Mouse (Mus musculus) thymus, adult 18-20 months (tissue): Measurements from ENCODE around the gene Dnase1l1.

Experiments
- DNase-seq, 2 experiments: peaks; one replicate each; pipeline ENCODE4 v3.0.0; 2022; ENCODE audit warnings: mixed read lengths in 2 of 2

The Dnase1l1 gene

DNA sequence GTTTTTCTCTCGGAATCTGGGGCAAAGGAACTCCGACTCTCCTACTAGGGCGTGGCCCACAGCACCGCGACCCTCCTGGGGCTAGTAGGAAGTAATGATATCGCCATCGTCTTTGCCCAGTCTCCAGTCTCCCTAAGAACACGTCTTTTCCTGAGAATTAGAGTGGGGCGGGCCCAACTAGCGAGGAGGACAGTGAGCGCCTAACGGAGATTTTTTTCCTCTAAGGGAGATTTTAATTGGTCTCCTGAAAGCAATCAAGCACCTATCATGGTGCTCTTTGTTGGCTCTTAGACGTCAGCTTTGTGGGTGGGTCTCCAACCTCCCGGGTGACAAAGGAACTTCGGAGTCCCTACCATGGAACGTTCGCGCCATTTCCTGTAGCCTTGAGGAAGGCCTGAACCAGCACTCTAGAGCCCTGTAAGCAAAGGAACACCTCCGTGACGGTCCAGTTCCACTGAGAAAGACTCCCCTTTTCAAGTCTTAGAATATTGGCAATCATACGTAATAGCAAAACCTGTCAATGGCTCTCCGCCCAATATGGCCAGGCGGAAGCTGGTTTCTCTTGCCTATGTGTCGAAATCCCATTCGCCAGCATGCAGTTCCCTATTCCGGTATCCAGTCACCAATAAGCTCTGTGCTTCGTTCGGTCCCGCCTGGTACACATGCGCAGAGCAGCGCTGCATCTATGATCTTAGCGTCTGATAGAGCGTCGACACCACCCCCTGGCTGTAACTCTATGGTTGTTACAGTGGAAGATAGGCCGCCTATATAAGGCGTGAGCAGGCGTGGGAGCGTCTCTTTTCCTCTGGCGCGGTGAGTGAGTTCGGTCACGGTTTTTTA, 11.9 kb downstream of the Dnase1l1 start, which contains the start of gene Rpl10:
Rpl10 (plus strand) TSS at position 751 of the 840 bp plus-strand sequence.
- peak; percentile 84 to 91 for DNase-seq

DNA sequence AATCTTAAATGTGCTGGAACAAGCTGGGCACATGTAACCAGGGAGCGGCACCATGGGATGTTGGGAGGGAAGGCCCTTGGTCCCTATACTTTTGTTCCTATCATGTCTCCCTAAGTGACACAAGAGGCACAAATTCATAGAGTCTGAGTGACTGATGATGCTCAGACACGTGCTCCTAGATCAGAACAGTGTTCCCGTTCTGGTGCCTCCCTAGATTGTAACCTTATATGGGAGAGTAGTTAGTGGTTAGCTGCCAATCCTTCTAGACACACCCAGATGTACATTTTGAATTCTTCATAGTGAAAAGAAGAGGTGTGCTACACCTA, 12.4 kb downstream of the Dnase1l1 start:
- no peak for DNase-seq

DNA sequence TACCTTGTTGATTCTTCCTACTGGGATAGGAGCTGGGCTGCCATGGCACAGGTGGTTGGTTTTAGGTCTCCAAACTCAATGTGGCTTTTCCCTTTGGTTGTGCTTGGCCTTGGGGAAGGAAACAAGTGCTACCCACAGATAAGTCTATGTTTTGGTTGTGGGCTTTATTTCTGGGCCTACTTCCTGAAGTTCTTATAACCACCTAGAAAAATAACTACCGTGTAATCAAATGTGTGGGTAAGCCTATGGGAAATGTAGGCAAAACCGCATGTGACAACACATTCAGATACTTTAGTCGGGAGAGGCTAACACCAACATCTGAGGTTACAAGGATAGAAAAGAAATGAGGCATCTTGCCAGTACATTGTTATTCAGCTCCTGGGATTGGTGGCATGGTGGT, 24.4 kb downstream of the Dnase1l1 start:
- DNase-seq, result no peak

DNA sequence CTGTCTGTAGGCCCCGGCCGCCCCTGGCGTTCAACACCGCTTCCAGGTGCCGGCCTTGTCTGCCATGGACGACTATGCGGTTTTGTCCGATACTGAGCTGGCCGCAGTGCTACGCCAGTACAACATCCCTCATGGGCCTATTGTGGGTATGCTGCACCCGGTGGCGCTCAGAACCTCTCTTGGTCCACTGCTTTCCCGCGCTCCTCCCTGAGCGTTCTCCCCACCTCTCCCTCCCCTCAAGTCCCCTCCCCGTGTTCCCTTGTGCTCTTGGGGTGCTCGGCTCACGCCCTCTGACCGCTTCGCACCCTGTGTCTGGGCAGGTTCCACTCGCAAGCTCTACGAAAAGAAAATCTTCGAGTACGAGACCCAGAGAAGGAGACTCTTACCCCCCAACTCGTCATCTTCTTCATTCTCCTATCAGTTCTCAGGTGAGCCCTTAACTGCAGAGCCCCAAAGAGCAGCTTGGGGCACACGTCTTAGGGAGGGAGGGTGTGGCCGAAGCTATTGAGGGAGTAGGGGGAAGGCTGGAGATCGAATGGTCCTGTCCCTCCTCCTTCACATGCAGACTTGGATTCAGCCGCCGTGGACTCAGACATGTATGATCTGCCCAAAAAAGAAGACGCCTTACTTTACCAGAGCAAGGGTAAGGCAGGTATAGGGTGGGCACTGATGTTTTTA, 27.1 kb downstream of the Dnase1l1 start:
- DNase-seq, result no peak

DNA sequence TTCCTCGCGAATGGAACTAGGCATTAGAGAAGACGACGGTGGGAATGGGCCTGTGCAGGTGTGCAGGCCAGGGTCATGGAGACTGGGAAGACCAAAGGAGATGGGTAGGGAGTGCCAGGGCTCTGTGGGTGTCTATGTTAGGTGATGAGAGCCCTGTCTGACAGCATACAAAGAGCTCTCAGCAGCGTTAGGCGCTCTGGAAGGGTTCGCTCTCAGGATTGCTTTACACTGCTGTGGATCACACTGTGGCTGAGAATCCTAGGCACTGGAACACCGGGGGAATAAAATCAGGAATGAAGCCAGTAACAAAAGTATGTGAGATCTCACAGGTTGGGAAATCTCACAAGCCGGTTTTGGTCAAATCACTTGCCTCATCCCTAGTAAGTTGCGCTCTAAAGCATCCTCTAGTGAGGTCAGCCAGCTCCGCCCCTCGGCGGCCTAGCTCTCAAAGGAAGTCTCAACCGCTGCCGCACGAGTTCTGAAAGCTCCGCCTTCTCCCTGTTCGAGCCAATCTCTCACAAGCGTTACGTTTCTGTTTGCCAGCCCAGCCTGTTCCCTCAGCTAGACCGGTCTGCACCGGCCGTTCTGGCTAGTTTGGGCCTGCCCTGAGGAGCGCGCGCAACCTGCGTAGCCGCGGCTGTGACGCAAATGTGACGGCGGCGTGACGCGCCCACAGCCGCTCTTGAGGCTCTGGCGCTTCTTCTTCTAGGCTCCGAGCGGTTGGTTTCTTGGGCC, 27.8 kb downstream of the Dnase1l1 start, which contains the start of gene Emd:
Emd (plus strand) TSS at position 535 of the 735 bp plus-strand sequence.
- DNase-seq, result peak; percentile 74 to 86

DNA sequence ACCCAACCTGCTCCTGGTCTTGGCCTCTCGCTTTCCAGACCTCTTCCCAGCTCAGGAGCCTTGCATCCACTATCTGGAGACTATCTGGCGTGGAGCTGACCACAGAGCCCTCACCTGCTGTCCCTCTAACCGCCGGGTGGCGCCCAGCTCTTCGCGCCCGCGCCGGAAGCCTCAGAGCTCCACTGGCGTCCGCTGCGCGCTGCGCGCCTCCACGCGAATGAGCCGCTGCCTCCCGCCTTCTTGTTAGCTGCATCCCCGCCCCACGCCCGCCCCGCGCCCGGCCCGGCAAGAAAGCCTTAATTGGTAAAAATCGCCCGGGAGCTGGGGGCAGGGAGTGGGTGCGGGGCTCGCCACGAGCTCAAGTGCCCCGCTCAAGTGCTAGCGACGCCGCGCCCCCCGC, 32.5 kb downstream of the Dnase1l1 start, which contains the start of gene Flna:
Flna (minus strand) TSS at position 206 of the 400 bp plus-strand sequence.
- DNase-seq, result peak; percentile 36 to 50

DNA sequence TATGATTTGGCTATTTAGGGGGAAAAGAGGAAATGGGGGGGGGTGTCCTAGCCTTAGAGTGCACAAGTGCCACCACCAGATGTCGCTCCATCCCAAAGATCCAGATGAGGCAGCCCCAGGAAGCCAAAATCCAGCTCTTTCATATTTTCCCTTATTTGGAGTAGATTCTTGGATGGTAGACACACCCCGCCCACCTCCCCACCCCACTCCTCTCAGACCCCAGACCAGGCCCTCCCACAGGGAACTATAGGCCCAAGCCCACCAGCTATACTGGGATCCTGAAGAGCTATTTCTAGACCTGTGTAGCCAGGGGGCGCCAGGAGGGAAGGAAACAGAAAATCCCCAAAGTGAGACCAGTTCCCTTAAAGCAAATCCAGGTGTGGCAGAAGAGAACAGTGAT, 33.5 kb downstream of the Dnase1l1 start:
- DNase-seq, result peak in 1 of 2 experiments; percentile 58

DNA sequence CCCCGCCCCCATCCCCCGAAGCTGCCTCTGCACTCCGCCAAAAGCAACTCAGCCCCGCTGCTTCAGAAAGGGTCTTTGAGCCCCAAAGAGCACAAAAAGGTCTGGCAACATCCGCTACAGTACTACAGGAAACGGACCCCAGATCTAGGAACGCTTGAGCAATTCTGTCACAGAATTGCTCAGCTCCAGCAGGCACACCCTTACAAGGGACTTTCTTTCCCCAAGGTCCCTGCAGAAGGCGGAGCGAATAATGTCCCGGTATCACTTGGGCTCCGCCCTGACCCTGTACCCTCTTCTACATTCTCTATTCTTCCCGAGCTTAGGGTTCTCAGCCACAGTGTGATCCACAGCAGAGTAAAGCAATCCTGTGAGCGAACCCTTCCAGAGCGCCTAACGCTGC, 35.4 kb downstream of the Dnase1l1 start:
- DNase-seq, result no peak

DNA sequence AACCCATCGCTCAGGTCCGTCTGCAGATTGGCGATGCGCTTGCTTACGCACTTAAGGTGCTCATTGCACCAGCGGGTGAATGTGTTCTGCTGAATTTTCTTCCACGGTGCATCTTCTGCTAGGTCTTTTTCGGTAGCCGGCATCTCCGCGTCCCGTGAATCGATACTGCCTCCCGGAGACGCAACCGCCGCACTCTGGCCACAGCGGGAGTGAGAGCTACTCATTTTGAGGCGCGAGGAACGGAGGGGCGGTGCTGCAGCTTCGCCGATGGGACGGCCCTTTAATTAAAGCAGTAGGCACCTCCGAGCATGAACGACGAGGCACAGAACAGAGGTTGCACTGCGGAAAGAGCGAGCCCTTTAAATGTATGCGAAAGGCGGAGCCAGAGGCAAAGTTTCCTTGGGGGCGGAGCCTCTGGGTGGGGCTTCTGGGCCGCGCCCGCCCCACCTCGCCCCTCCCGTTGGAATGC, 35.9 kb downstream of the Dnase1l1 start:
- peak; percentile 79 to 88 for DNase-seq

DNA sequence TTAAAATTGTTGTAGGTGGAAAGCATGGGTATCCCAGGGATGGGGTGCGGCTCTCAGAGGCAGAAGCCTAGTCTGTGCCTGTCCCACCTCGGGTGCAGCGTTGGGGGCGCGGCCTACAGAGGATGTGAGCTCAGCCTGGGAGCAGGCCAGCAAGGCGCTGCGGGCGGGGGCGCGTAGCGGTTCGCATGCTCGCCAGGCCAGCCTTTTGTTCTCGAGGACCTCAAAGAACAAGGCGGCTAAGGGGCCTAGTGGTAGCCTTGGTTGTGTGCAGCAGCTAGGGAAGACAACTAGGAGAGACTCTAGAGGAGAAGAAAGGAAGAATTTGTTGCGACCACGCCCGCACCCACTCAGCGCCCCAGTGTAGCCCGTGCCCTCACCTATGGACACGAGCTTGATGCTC, 36.5 kb downstream of the Dnase1l1 start:
- peak; percentile 61 to 66 for DNase-seq

DNA sequence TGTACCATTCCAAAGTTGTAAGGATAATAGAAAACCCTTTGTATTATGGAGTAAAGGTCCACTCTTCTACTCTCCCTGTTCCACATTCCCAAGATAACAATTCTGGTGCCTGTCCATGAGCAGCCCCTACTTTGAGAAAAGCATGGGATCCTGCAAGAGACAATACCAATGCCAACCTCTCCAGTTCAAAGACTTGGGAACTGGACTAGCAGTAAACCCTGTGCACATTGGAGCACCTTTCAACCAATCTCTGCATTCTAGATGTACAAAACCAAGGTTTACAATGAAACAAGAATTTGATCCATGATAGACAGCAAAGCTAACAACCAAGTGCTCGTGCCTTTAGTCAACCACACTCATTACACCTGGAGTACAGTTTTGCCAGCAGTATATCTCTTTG, 37.0 kb downstream of the Dnase1l1 start:
- DNase-seq, result no peak

DNA sequence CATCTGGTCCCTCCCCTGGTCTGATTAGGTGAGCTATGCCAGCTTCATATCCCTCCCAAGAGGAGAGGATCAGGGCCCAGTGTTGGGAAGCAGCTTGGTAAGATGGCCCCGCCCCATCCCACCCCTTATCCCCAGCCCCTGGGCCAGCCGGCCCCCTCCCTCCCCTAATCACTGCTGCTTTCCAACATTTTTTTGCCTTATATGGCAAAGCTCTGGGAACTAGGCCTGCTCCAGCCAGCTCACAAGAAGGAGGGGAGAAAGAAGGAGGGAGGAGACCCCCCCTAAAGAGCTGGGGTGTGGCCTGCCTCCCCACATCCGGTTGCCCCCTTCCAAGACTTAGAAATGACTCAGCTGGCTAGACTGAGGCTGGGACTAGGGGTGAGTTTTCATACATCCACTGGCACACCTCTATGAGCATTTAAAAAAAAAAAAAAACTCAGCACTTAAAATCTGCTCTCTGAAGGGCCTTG, 37.5 kb downstream of the Dnase1l1 start:
- DNase-seq, result peak; percentile 59 to 68

DNA sequence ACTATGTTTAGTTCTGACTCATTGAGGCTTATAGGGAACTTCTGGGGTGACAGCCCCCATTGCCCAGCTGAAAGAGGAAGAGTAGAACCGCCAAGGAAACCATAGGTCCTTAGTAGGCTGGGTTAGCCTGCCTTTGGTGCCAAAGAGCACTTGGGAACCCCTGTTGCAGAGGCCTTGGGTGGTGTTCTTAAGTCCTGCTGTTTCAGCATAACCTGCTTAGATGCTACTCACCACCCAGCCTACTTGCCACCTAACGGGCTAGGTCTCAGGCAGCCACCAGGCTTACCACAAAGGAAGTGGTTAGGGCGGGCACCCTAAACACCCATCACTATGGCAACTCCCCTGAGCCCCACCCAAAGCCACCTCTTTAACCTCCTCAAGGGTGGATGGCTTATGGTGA, 38.3 kb downstream of the Dnase1l1 start:
- DNase-seq, result peak; percentile 72 to 82

DNA sequence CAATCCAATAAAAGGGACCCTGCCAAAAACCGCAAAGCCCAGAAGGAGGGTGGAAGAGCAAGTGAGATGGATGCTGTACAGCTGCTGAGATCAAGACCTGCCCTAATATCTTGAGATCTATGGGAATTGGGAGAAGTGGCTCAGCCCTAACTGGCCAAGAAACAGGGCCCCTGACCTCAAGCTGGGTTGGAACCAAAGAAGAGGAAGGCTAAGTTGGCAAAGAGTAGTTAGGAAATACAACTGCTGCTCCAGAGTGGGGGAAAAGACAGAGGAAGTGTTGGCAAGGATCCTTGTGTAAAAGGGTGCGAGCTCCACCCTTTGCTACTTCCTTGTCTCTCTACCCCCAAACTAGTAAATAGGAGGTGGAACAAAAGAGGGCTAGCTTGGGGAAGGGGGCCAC, 38.7 kb downstream of the Dnase1l1 start:
- no peak for DNase-seq

DNA sequence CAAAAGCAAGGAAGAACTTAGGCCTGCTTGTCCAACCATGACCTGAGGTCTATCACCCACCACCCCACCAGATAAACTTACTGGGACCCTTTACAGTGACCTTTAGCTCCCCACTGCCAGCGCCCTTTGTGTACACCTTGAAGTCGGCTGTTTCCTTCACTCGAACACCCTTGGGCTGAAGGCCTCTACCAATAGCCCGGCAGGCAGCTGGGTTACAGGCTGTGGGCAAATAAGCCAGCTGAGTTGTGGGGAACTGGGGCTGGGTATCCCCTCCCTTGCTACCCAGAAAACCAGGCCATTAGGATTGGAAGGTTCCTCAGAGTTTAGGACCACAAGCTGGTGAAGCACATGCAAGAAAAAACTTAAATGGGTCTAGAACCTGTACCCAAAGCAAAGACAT, 41.8 kb downstream of the Dnase1l1 start:
- no peak for DNase-seq

DNA sequence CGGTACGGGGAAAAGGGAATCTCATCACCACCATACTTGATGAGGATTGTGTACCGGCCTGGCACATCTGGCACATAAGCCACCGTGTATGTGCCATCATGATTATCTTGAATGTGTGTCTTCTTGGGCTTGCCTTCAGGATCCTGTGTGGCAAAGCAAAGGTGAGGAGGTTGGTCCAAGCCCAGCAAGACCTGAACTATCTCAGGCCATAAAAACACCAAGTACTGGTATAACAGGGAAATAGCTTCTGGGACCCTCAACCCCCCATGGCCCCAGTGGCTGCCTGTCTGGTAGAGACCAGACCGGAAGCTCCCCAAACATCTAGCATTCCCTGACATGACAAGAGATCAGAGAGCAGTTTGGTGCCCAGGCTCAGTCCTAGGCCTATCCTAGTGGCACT, 48.9 kb downstream of the Dnase1l1 start:
- no peak for DNase-seq

DNA sequence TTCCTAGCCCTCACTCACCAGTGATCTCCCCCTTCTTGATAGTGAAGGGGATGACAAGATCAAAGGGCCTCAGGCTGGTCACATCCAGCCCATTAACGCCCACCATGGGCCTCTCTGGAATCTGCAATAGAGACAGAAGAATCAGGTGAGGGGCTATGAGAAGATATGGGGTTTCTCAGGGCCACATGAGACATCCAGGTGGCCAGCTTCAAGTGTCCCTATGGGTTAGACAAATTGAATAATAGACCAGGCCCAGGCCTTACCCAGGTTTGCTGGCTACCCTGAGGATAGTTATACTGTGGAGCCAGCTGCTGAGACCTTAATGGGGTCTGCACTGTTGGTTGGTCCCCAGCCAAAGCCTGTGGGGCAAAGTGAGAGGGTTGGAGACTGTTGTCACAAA, 52.1 kb downstream of the Dnase1l1 start:
- DNase-seq, result no peak
